Mouse (Mus musculus) hindbrain, embryonic 16.5 days (tissue): ENCODE measurements around the gene Sbf2. TPM values are rescaled to one million over a fixed set of nuclear protein-coding genes. Genes with fewer than 3 reads are reported as not detected.
"Not testable (repeated sequence)": the region's sequence is repeated elsewhere in the genome, so short reads cannot be mapped to it uniquely, and the experiment has no call there.

Experiments
- ATAC-seq: fragments of 200-750 bp; cut with Nextera tagmentation; 2 replicates; pipeline ENCODE4 v1.8.0; 2017; ENCODE audit warnings: moderate TSS enrichment, moderate library complexity
- H3K27ac ChIP-seq: fragments of 300-500 bp; sonication (generic); 2 replicates; pipeline ENCODE4 v1.5.1; 2014; ENCODE audit warnings: low read depth, mild to moderate bottlenecking, control low read depth, low read length, moderate library complexity
- H3K27me3 ChIP-seq: fragments of 300-500 bp; sonication (generic); replicated peaks from 2 replicates; pipeline ENCODE4 v1.6.1; 2014; ENCODE audit warnings: low read length; ENCODE audit not compliant: control insufficient read depth, insufficient read depth
- H3K36me3 ChIP-seq: fragments of 300-500 bp; sonication (generic); 2 replicates; pipeline ENCODE4 v1.6.1; 2014; ENCODE audit warnings: mild to moderate bottlenecking, low read length, moderate library complexity, mixed read lengths; ENCODE audit not compliant: control insufficient read depth, insufficient read depth
- H3K4me1 ChIP-seq: fragments of 300-500 bp; sonication (generic); 2 replicates; pipeline ENCODE4 v1.6.1; 2014; ENCODE audit warnings: low read depth, low read length; ENCODE audit not compliant: control insufficient read depth, insufficient read depth
- H3K4me2 ChIP-seq: fragments of 300-500 bp; sonication (generic); 2 replicates; pipeline ENCODE4 v1.6.1; 2014; ENCODE audit warnings: mild to moderate bottlenecking, low read length, control low read depth, moderate library complexity
- H3K4me3 ChIP-seq: fragments of 300-500 bp; sonication (generic); 2 replicates; pipeline ENCODE4 v1.5.1; 2014; ENCODE audit warnings: mild to moderate bottlenecking, low read length, control low read depth, moderate library complexity
- H3K9ac ChIP-seq: fragments of 300-500 bp; sonication (generic); 2 replicates; pipeline ENCODE4 v1.6.1; 2014; ENCODE audit warnings: low read depth, mild to moderate bottlenecking, control low read depth, low read length, moderate library complexity
- H3K9me3 ChIP-seq: fragments of 300-500 bp; sonication (generic); 2 replicates; pipeline ENCODE4 v1.6.1; 2014; ENCODE audit warnings: mild to moderate bottlenecking, low read length, moderate library complexity; ENCODE audit not compliant: control insufficient read depth
- WGBS: fragments of 180-500 bp; shearing (Covaris S2); extraction: QIAGEN DNeasy Blood & Tissue Kit; methylation state at CpG from one replicate; pipeline ENCODE4 v1.1.7; 2014; 5-methylcytosine and 5-hydroxymethylcytosine counted together
- polyA plus RNA-seq: library from polyadenylated mRNA; unstranded; fragments of >200 nt; fragmentation: Nextera tagmentation; extraction: Ambion mirVana; gene quantifications from 2 replicates; pipeline ENCODE4 v1.2.1, GENCODE M21; 2015

Gene Sbf2
- polyA plus RNA-seq, 1 experiment from 2014 or later = 51.8 TPM

- H3K9ac ChIP-seq = no peak overlapping the region
- H3K4me1 ChIP-seq = no peaks in the 10 kb centered on the region
- H3K4me3 ChIP-seq = no peak overlapping the region
- H3K9me3 ChIP-seq = no peaks in the 10 kb centered on the region
- H3K36me3 ChIP-seq = 0 out of 2 replicates have a peak, but pooled peaks cover 2% of the 10 kb centered on the region
- H3K27me3 ChIP-seq = no peaks in the 10 kb centered on the region
- no peak for ATAC-seq
- H3K27ac ChIP-seq = no peak overlapping the region
- no peak overlapping the region for H3K4me2 ChIP-seq
These were observed 58.5 kb downstream of the Sbf2 start for GRCm38 (mm10) chr7:110556221-110556620.

GRCm38 (mm10) chr7:110555260-110555659, 59.5 kb downstream of the Sbf2 start:
- no peaks in the 10 kb centered on the region for H3K27me3 ChIP-seq
- no peak for ATAC-seq
- WGBS = 97% methylated on average over 1 of the region's 1 CpGs

GRCm38 (mm10) chr7:110548268-110548667, 66.5 kb downstream of the Sbf2 start:
- WGBS = 88% methylated on average over 1 of the region's 1 CpGs
- peak; percentile 9; the same call in 1 of the 2 replicates for ATAC-seq

More at GRCm38 (mm10) chr7:110555260-110555659, 59.5 kb downstream of the Sbf2 start:
- H3K9ac ChIP-seq = no peak overlapping the region
- no peaks in the 10 kb centered on the region for H3K4me1 ChIP-seq
- 0 out of 2 replicates have a peak, but pooled peaks cover 2% of the 10 kb centered on the region for H3K36me3 ChIP-seq
- H3K4me2 ChIP-seq = no peak overlapping the region
- no peaks in the 10 kb centered on the region for H3K9me3 ChIP-seq
- no peak overlapping the region for H3K4me3 ChIP-seq
- H3K27ac ChIP-seq = no peak overlapping the region

GRCm38 (mm10) chr7:110543341-110543740, 71.4 kb downstream of the Sbf2 start:
- no peak for ATAC-seq
- Histone ChIP-seq H3K27me3 (no peaks in the 10 kb centered on the region), H3K36me3 (no peaks in the 10 kb centered on the region), H3K4me2 (no peak overlapping the region), H3K27ac (no peak overlapping the region), H3K4me3 (no peak overlapping the region), H3K9me3 (no peaks in the 10 kb centered on the region), H3K9ac (no peak overlapping the region), H3K4me1 (no peaks in the 10 kb centered on the region)
- 88% methylated on average over 6 of the region's 6 CpGs for WGBS

More at GRCm38 (mm10) chr7:110548268-110548667, 66.5 kb downstream of the Sbf2 start:
- no peaks in the 10 kb centered on the region for H3K9me3 ChIP-seq
- no peak overlapping the region for H3K27ac ChIP-seq
- no peak overlapping the region for H3K9ac ChIP-seq
- no peaks in the 10 kb centered on the region for H3K36me3 ChIP-seq
- H3K27me3 ChIP-seq = no peaks in the 10 kb centered on the region
- H3K4me1 ChIP-seq = no peaks in the 10 kb centered on the region
- no peak overlapping the region for H3K4me3 ChIP-seq
- H3K4me2 ChIP-seq = no peak overlapping the region

- ATAC-seq = no peak
- no peaks in the 10 kb centered on the region for H3K27me3 ChIP-seq
- WGBS = 65% methylated on average over 2 of the region's 2 CpGs
- no peaks in the 10 kb centered on the region for H3K4me1 ChIP-seq
- no peak overlapping the region for H3K4me3 ChIP-seq
- no peak overlapping the region for H3K4me2 ChIP-seq
- no peaks in the 10 kb centered on the region for H3K36me3 ChIP-seq
- H3K9ac ChIP-seq = no peak overlapping the region
- no peak overlapping the region for H3K27ac ChIP-seq
- no peaks in the 10 kb centered on the region for H3K9me3 ChIP-seq
These were observed 75.5 kb downstream of the Sbf2 start for GRCm38 (mm10) chr7:110539266-110539665.

- not testable (repeated sequence) for H3K4me1 ChIP-seq, H3K9ac ChIP-seq, H3K4me2 ChIP-seq, H3K27ac ChIP-seq, H3K9me3 ChIP-seq, H3K27me3 ChIP-seq, H3K4me3 ChIP-seq, H3K36me3 ChIP-seq, ATAC-seq
These were observed 84.4 kb downstream of the Sbf2 start for GRCm38 (mm10) chr7:110530295-110530694.

- no peak overlapping the region for H3K9ac ChIP-seq
- no peak overlapping the region for H3K27ac ChIP-seq
- no peaks in the 10 kb centered on the region for H3K27me3 ChIP-seq
- WGBS = 12% methylated on average over 1 of the region's 1 CpGs
- no peak overlapping the region for H3K4me3 ChIP-seq
- no peak overlapping the region for H3K4me2 ChIP-seq
- no peaks in the 10 kb centered on the region for H3K36me3 ChIP-seq
- no peak for ATAC-seq
- H3K9me3 ChIP-seq = no peaks in the 10 kb centered on the region
- no peaks in the 10 kb centered on the region for H3K4me1 ChIP-seq
These were observed 89.5 kb downstream of the Sbf2 start for GRCm38 (mm10) chr7:110525090-110525775.

- Histone ChIP-seq H3K9ac (no peak overlapping the region), H3K4me1 (no peaks in the 10 kb centered on the region), H3K27ac (no peak overlapping the region), H3K27me3 (no peaks in the 10 kb centered on the region), H3K36me3 (no peaks in the 10 kb centered on the region), H3K4me3 (no peak overlapping the region), H3K4me2 (no peak overlapping the region), H3K9me3 (no peaks in the 10 kb centered on the region)
- ATAC-seq = no peak; the same call in 1 of the 2 replicates
- WGBS = 67% methylated on average over 2 of the region's 2 CpGs
These were observed 98.2 kb downstream of the Sbf2 start for GRCm38 (mm10) chr7:110516241-110517220.

GRCm38 (mm10) chr7:110514131-110514530, 100.6 kb downstream of the Sbf2 start:
- H3K9me3 ChIP-seq = no peaks in the 10 kb centered on the region
- H3K4me1 ChIP-seq = no peaks in the 10 kb centered on the region
- no peak overlapping the region for H3K9ac ChIP-seq
- no peaks in the 10 kb centered on the region for H3K27me3 ChIP-seq
- no peak overlapping the region for H3K4me3 ChIP-seq
- no peaks in the 10 kb centered on the region for H3K36me3 ChIP-seq
- no peak overlapping the region for H3K27ac ChIP-seq
- H3K4me2 ChIP-seq = no peak overlapping the region
- no peak for ATAC-seq
